Mouse (Mus musculus): ENCODE measurements around the gene Nup35. TPM values are rescaled to one million over a fixed set of nuclear protein-coding genes. Genes with fewer than 3 reads are reported as not detected.

The Nup35 gene
- 10 to 100 TPM; 15.8 to 17.1 TPM for total RNA-seq (2021)
- long read RNA-seq, experiment 1, transcript Nup35-201 (9 exons, 1,559 nt): major isoform, 15 of 30 reads
- long read RNA-seq, experiment 1, partial matches to known transcripts: 1 of 30 reads
- long read RNA-seq, experiment 1, other reads (novel, unspliced or antisense): 14 of 30 reads
- long read RNA-seq, experiment 2, transcript Nup35-201 (9 exons, 1,559 nt): major isoform, 11 of 14 reads
- long read RNA-seq, experiment 2, partial matches to known transcripts: 0 of 14 reads
- long read RNA-seq, experiment 2, other reads (novel, unspliced or antisense): 3 of 14 reads

GRCm38 (mm10) chr2:80616854-80617737 is at the start of gene Nup35, which contains the start of gene Dusp19:
Nup35 (plus strand) TSS chr2:80617236.
Dusp19 (plus strand) TSS chr2:80617045.
- peak; percentile 97 to 98 for DNase-seq (ENCODE audit: low spot score in 2 of 2)

DNA sequence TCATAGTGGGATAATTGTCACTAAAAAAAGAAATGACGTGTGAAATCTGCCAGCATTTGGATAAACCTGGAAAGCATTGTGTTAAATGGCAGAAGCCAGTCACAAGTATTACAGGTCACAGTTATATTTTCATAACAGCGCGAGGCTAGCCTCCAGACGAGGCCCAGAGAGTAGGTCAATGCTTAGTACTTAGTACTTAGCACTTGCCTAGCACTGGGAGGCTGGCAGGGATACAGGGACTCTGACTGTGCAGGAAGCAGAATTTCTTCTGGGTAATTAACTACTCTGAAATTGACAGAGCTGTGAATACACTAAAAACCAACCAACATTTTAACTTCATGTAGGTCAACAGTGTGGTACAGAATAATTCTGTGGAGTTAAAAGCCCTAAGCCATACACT is 49.6 kb upstream of the Nup35 start:
- no peak for DNase-seq (ENCODE audit: low spot score in 2 of 2)

GRCm38 (mm10) chr2:80570656-80571055 is 46.4 kb upstream of the Nup35 start:
- peak in 1 of 2 experiments; percentile 18 for DNase-seq (ENCODE audit: low spot score in 2 of 2)

DNA sequence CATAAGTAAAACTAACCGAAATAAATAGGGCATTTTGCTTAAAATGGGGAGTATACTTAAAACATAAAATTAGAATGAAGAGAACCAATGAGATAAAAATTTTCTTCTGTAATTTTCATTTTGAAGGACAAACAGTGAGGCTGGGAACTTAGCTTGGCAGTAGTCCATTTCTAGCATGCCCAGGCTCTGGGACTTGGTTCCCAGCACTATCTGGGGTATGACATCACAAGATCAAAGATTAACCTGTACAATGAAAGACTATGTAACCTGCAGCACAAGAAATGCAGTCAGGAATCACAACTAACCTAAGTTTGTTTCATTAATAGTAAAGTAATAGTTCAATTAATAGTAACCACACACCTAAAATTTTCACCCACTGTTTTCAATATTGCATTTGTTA is 39.8 kb upstream of the Nup35 start:
- no peak for DNase-seq (ENCODE audit: low spot score in 2 of 2)

DNA sequence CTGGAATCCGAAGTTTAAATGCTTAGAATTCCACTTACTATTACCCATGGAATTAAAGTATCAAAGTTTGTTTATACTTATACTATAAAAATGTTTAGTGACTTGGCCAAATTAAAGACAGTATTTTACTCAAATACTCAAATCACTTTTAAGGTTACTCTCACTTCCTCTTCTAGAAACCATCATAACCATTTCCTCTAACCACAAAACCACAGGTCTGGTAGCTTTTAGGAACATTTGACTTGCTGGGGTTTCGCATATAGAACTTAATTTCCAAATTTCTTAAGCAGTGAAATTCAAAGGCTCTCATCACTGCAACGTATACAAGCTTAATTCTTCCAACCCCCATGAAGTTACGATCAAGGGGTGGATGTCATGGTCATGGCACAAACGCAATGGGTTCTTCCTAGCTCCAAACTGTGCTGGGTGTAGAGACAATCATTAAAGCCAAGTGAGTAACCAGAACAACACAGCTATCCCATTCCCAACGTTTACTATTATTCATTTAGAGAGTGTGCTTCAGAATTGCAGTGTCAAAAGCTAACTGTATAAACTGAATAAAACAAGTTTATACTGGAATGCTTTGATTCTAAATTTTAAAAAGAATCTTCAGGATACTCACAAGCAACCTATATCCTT is 37.7 kb upstream of the Nup35 start:
- no peak for DNase-seq (ENCODE audit: low spot score in 2 of 2)

- DNase-seq (ENCODE audit: low spot score in 2 of 2): peak; percentile 31 to 44
These were observed 36.6 kb upstream of the Nup35 start for GRCm38 (mm10) chr2:80580311-80580961.

GRCm38 (mm10) chr2:80581043-80581711 is 35.9 kb upstream of the Nup35 start, which contains the start of gene Nckap1:
Nckap1 (minus strand) TSS chr2:80581380.
- peak; percentile 85 to 88 for DNase-seq (ENCODE audit: low spot score in 2 of 2)

- DNase-seq (ENCODE audit: low spot score in 2 of 2): no peak
These were observed 34.7 kb upstream of the Nup35 start for GRCm38 (mm10) chr2:80582356-80582755.

DNA sequence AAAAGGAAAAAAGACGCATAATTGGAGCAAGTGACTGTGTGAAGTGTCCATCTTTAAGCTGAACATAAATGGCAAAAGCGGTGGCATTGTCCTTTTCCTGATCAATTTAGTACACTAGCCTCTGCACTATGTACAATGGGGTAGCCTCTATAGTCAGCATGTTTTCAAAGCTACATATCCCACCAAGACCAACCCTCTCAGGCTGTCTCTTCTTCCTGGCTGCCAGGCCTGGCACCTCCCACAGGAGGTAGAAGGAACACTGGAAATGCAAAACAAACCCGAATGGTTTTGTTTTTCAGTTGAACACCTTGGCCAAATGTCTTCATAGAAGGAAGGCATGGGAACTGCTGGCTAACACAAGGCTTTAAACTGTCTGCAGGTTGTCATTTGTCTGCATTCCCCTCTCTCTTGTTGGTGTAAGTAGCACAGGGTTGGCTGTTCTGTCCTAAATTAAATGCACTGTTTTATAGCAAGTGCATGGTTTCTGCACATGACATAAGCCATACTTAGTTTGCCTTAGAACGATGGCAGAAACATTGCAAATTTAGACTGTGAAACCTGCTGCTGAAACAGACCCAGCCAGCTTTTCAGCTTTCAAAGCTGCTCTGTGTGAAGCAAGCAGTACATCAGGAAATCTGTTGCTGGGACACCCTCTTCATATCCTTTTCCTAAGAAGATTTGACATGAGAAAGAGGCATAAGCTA is 22.7 kb upstream of the Nup35 start:
- peak in 1 of 2 experiments; percentile 9 for DNase-seq (ENCODE audit: low spot score in 2 of 2)

GRCm38 (mm10) chr2:80596960-80597359 is 20.1 kb upstream of the Nup35 start:
- peak; percentile 30 to 46 for DNase-seq (ENCODE audit: low spot score in 2 of 2)

DNA sequence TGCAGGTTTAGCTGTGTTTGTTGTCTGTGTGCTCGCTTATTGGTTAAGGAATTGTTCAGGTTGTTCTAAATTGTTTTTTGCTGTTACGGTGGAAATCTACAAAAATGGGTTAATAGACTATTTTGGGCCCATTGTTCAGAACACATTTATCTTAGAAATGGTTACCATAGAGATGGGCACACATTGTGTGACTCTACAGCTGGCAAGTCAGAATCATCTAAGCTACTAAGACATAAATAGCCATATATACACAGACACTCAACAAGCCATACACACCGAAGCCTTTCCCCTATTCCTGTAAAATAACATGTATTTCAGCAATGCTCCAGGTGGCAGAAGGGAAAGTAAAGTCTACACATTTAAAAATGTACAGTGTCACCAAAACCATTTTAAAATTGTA is 17.2 kb upstream of the Nup35 start:
- DNase-seq (ENCODE audit: low spot score in 2 of 2): no peak

DNA sequence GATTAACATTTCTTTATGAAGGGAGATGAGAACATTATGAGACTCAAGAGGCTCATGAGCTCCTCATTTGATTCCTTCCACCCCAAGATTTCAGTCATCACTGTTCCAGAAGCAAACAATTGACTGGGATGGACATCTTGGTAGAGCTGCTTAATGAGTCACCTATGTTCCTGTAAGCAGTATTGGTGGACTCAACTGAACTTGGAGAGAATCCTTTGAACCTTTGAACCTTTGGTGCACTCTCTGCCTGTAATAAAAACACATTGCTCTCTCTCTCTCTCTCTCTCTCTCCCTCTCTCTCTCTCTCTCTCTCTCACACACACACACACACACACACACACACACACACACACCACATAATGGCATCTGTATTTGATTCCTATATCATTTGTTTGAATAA is 16.4 kb upstream of the Nup35 start:
- DNase-seq (ENCODE audit: low spot score in 2 of 2): no peak

- no peak for DNase-seq (ENCODE audit: low spot score in 2 of 2)
These were observed 14.3 kb upstream of the Nup35 start for GRCm38 (mm10) chr2:80602756-80603155.

GRCm38 (mm10) chr2:80603771-80604426 is 13.1 kb upstream of the Nup35 start:
- no peak for DNase-seq (ENCODE audit: low spot score in 2 of 2)

- DNase-seq (ENCODE audit: low spot score in 2 of 2): no peak
These were observed 4.8 kb upstream of the Nup35 start for GRCm38 (mm10) chr2:80612286-80612685.

- peak in 1 of 2 experiments; percentile 35 for DNase-seq (ENCODE audit: low spot score in 2 of 2)
These were observed 4.2 kb upstream of the Nup35 start for GRCm38 (mm10) chr2:80612796-80613195.

- no peak for DNase-seq (ENCODE audit: low spot score in 2 of 2)
These were observed 2.0 kb downstream of the Nup35 start for GRCm38 (mm10) chr2:80618991-80619390.

- no peak for DNase-seq (ENCODE audit: low spot score in 2 of 2)
These were observed 4.9 kb downstream of the Nup35 start for GRCm38 (mm10) chr2:80621921-80622320.

- DNase-seq (ENCODE audit: low spot score in 2 of 2): no peak
These were observed 7.5 kb downstream of the Nup35 start for GRCm38 (mm10) chr2:80624523-80624922.
